In genomic region chr13:111291161-111291957, GRCm38 (mm10) we compare ENCODE assay signal across 12 mouse cellular contexts. TPM values are rescaled to one million over a fixed set of nuclear protein-coding genes. Genes with fewer than 3 reads are reported as not detected.
A peak's percentile ranks its signal among the peaks of the same experiment; 100 is the strongest.
DNase-seq lines count a peak whose midpoint lies in the region; ATAC-seq lines count a peak whose summit lies in the region.
"Had no signal": no experiment of that assay in that cellular context is flagged by ENCODE, and none has a peak within 500 bp of the region (broad histone marks: within the 10 kb centered on the region; RNA-seq: fewer than 3 reads in every experiment).

No protein-coding gene starts in this region.

- H3K4me2 ChIP-seq in heart, embryonic 11.5 days: peak overlapping the region; percentile 27; the same call in 1 of the 2 replicates
- H3K4me2 ChIP-seq in lung, embryonic 16.5 days (ENCODE audit: low read depth, low read length): peak overlapping the region; percentile 23
- peak overlapping the region; percentile 29; the same call in 1 of the 2 replicates for H3K4me2 ChIP-seq in limb, embryonic 13.5 days (replicated peaks)
- H3K4me2 ChIP-seq in stomach, embryonic 14.5 days (replicated peaks; ENCODE audit: low read depth, low read length): no peak overlapping the region

- H3K4me1 ChIP-seq in heart, embryonic 11.5 days (ENCODE audit: control insufficient read depth, insufficient read depth, low read length): peaks cover 11% of the 10 kb centered on the region; the same call in 1 of the 2 replicates
- H3K4me1 ChIP-seq in lung, embryonic 16.5 days (replicated peaks; ENCODE audit: control insufficient read depth, insufficient read depth, low read length): peaks cover 16% of the 10 kb centered on the region
- H3K4me1 ChIP-seq in limb, embryonic 13.5 days: peaks cover 25% of the 10 kb centered on the region
- H3K4me1 ChIP-seq in stomach, embryonic 14.5 days (ENCODE audit: control insufficient read depth, insufficient read depth, low read length): peaks cover 11% of the 10 kb centered on the region; the same call in 1 of the 2 replicates

- ATAC-seq in heart, embryonic 11.5 days (replicated peaks; ENCODE audit: insufficient number of reproducible peaks, low FRiP score, low TSS enrichment): no peak; the same call in 1 of the 2 replicates
- peak; percentile 23 for ATAC-seq in lung, embryonic 16.5 days (ENCODE audit: low read depth)
- ATAC-seq in limb, embryonic 13.5 days (ENCODE audit: low FRiP score, low read depth): 0 out of 2 replicates have a peak, but pooled peaks have one; percentile 60
- 0 out of 2 replicates have a peak, but pooled peaks have one; percentile 46 for ATAC-seq in stomach, embryonic 14.5 days (ENCODE audit: insufficient number of reproducible peaks, insufficient read depth, low FRiP score, low read depth)

- 44% methylated on average over 17 of the region's 17 CpGs for WGBS in heart, embryonic 11.5 days (ENCODE audit: insufficient replicate concordance)
- WGBS in lung, embryonic 16.5 days: 31% methylated on average over 17 of the region's 17 CpGs
- 48% methylated on average over 17 of the region's 17 CpGs for WGBS in limb, embryonic 13.5 days
- WGBS in stomach, embryonic 14.5 days: 40% methylated on average over 17 of the region's 17 CpGs

- no peak for DNase-seq in heart, postnatal 14 days
- no peak for DNase-seq in lung, postnatal 10 days
- DNase-seq in adrenal gland, postnatal 36 days: no peak
- DNase-seq in B cell, adult 2 months: no peak
- DNase-seq: kidney, adult 9 months had no signal

- no peak overlapping the region for H3K4me3 ChIP-seq in heart, embryonic 11.5 days (ENCODE audit: low read depth, low read length)
- H3K4me3 ChIP-seq in lung, embryonic 16.5 days (ENCODE audit: low read length): no peak overlapping the region
- no peak overlapping the region for H3K4me3 ChIP-seq in limb, embryonic 13.5 days
- no peak overlapping the region for H3K4me3 ChIP-seq in stomach, embryonic 14.5 days (ENCODE audit: low read depth, low read length)

- intact Hi-C loops in heart, postnatal 14 days (cut with DNase I): no loop called here

- H3K36me3 ChIP-seq in heart, embryonic 11.5 days (ENCODE audit: control insufficient read depth, insufficient read depth, low read length): no peaks in the 10 kb centered on the region; the same call in 1 of the 2 replicates
- H3K36me3 ChIP-seq in lung, embryonic 16.5 days (ENCODE audit: control insufficient read depth, insufficient read depth, low read length): no peaks in the 10 kb centered on the region
- H3K36me3 ChIP-seq in limb, embryonic 13.5 days: no peaks in the 10 kb centered on the region
- H3K36me3 ChIP-seq in stomach, embryonic 14.5 days (ENCODE audit: control insufficient read depth, insufficient read depth, low read length): no peaks in the 10 kb centered on the region

- peak overlapping the region; percentile 87 for H3K27ac ChIP-seq in heart, embryonic 11.5 days (ENCODE audit: low read depth, low read length)
- H3K27ac ChIP-seq in lung, embryonic 16.5 days (ENCODE audit: low read length): peak overlapping the region; percentile 97
- peak overlapping the region; percentile 68 for H3K27ac ChIP-seq in limb, embryonic 13.5 days
- peak overlapping the region; percentile 62 for H3K27ac ChIP-seq in stomach, embryonic 14.5 days (ENCODE audit: low read length)
- H3K27ac ChIP-seq: liver, embryonic 14.5 days had no signal

- H3K27me3 ChIP-seq in heart, embryonic 11.5 days (ENCODE audit: control insufficient read depth, insufficient read depth, low read length): no peaks in the 10 kb centered on the region
- H3K27me3 ChIP-seq in lung, embryonic 16.5 days (ENCODE audit: control insufficient read depth, insufficient read depth, low read depth, low read length): no peaks in the 10 kb centered on the region
- H3K27me3 ChIP-seq in limb, embryonic 13.5 days: no peaks in the 10 kb centered on the region
- no peaks in the 10 kb centered on the region for H3K27me3 ChIP-seq in stomach, embryonic 14.5 days (ENCODE audit: control insufficient read depth, insufficient read depth, low read length)

- H3K9ac ChIP-seq in heart, embryonic 11.5 days (ENCODE audit: low read depth, low read length): peak overlapping the region; percentile 28; the same call in 1 of the 2 replicates
- no peak overlapping the region for H3K9ac ChIP-seq in lung, embryonic 16.5 days (ENCODE audit: low read length)
- H3K9ac ChIP-seq in limb, embryonic 13.5 days: no peak overlapping the region
- H3K9ac ChIP-seq in stomach, embryonic 14.5 days (replicated peaks; ENCODE audit: low read depth, low read length): no peak overlapping the region
- H3K9ac ChIP-seq: liver, embryonic 14.5 days had no signal

- H3K9me3 ChIP-seq in heart, embryonic 11.5 days (replicated peaks; ENCODE audit: control insufficient read depth, low read length): no peaks in the 10 kb centered on the region
- no peaks in the 10 kb centered on the region for H3K9me3 ChIP-seq in lung, embryonic 16.5 days (ENCODE audit: control insufficient read depth, low read length)
- no peaks in the 10 kb centered on the region for H3K9me3 ChIP-seq in limb, embryonic 13.5 days
- no peaks in the 10 kb centered on the region for H3K9me3 ChIP-seq in stomach, embryonic 14.5 days (ENCODE audit: control insufficient read depth, low read depth, low read length)

RNA-seq across cellular contexts. Expression of gene Actbl2, which starts 36.5 kb away (rescaled TPM):
- polyA plus RNA-seq in heart, embryonic 11.5 days (2014; fragmentation: Nextera tagmentation; extraction: Ambion mirVana): not detected in 2 replicates
- total RNA-seq in heart, postnatal 14 days (2021): not detected
- polyA plus RNA-seq in lung, embryonic 16.5 days (2015; fragmentation: Nextera tagmentation; extraction: Ambion mirVana): not detected in 2 replicates
- not detected in 2 replicates for polyA plus RNA-seq in limb, embryonic 13.5 days (2015; fragmentation: Nextera tagmentation; extraction: Ambion mirVana)
- polyA plus RNA-seq in stomach, embryonic 14.5 days (2014; fragmentation: Nextera tagmentation; extraction: Ambion mirVana): not detected in 2 replicates
- total RNA-seq in adrenal gland, postnatal 36 days (2021): under 1 TPM in 1 of 2 experiments, not detected in 1; 0.30 TPM
- total RNA-seq: neutrophil, adult 5-6 weeks had no signal
- polyA plus RNA-seq: forebrain, embryonic 11.5 days; liver, embryonic 14.5 days had no signal
